Mouse (Mus musculus): ENCODE measurements around the gene Lama1. TPM values are rescaled to one million over a fixed set of nuclear protein-coding genes. Genes with fewer than 3 reads are reported as not detected.
A peak's percentile ranks its signal among the peaks of the same experiment; 100 is the strongest.
"Not testable (repeated sequence)": the region's sequence is repeated elsewhere in the genome, so short reads cannot be mapped to it uniquely, and the experiment has no call there.

Lama1 gene
- polyA plus RNA-seq, 1 experiment from 2014 or later = 4.7 TPM

GRCm38 (mm10) chr17:67779812-67780211 is 82.8 kb downstream of the Lama1 start:
- 0 out of 2 replicates have a peak, but pooled peaks have one; percentile 24 for ATAC-seq
- no peaks in the 10 kb centered on the region for H3K9me3 ChIP-seq (replicated peaks)
- 64% methylated on average over 4 of the region's 4 CpGs for WGBS

GRCm38 (mm10) chr17:67791091-67791490 is 94.0 kb downstream of the Lama1 start:
- Histone ChIP-seq H3K9me3 (replicated peaks) (no peaks in the 10 kb centered on the region), H3K9ac (no peak overlapping the region), H3K4me3 (no peak overlapping the region), H3K4me1 (no peaks in the 10 kb centered on the region), H3K27me3 (no peaks in the 10 kb centered on the region), H3K4me2 (no peak overlapping the region), H3K36me3 (ENCODE audit: poor library complexity, severe bottlenecking) (peaks cover 38% of the 10 kb centered on the region), H3K27ac (no peak overlapping the region)
- ATAC-seq = no peak
- WGBS = 94% methylated on average over 10 of the region's 10 CpGs

More at GRCm38 (mm10) chr17:67779812-67780211, 82.8 kb downstream of the Lama1 start:
- peaks cover 20% of the 10 kb centered on the region for H3K36me3 ChIP-seq (ENCODE audit: poor library complexity, severe bottlenecking)
- H3K27ac ChIP-seq = no peak overlapping the region
- no peaks in the 10 kb centered on the region for H3K4me1 ChIP-seq
- H3K4me3 ChIP-seq = no peak overlapping the region
- no peak overlapping the region for H3K9ac ChIP-seq
- H3K27me3 ChIP-seq = no peaks in the 10 kb centered on the region
- no peak overlapping the region for H3K4me2 ChIP-seq

GRCm38 (mm10) chr17:67809171-67809570 is 112.1 kb downstream of the Lama1 start:
- no peaks in the 10 kb centered on the region for H3K4me1 ChIP-seq
- H3K4me3 ChIP-seq = no peak overlapping the region
- ATAC-seq = no peak
- no peak overlapping the region for H3K4me2 ChIP-seq
- H3K27ac ChIP-seq = no peak overlapping the region
- H3K36me3 ChIP-seq (ENCODE audit: poor library complexity, severe bottlenecking) = peaks cover 50% of the 10 kb centered on the region
- no peaks in the 10 kb centered on the region for H3K9me3 ChIP-seq (replicated peaks)
- WGBS = 90% methylated on average over 16 of the region's 16 CpGs
- H3K9ac ChIP-seq = no peak overlapping the region
- no peaks in the 10 kb centered on the region for H3K27me3 ChIP-seq

GRCm38 (mm10) chr17:67813666-67814065 is 116.6 kb downstream of the Lama1 start:
- no peak for ATAC-seq
- 91% methylated on average over 6 of the region's 6 CpGs for WGBS
- no peak overlapping the region for H3K27ac ChIP-seq
- no peak overlapping the region for H3K9ac ChIP-seq
- no peak overlapping the region for H3K4me3 ChIP-seq
- peaks cover 82% of the 10 kb centered on the region for H3K36me3 ChIP-seq (ENCODE audit: poor library complexity, severe bottlenecking)
- no peaks in the 10 kb centered on the region for H3K4me1 ChIP-seq
- H3K27me3 ChIP-seq = no peaks in the 10 kb centered on the region
- H3K9me3 ChIP-seq (replicated peaks) = no peaks in the 10 kb centered on the region
- no peak overlapping the region for H3K4me2 ChIP-seq

- Histone ChIP-seq H3K9me3 (replicated peaks) (no peaks in the 10 kb centered on the region), H3K27me3 (no peaks in the 10 kb centered on the region), H3K36me3 (ENCODE audit: poor library complexity, severe bottlenecking) (peaks cover 76% of the 10 kb centered on the region), H3K27ac (no peak overlapping the region), H3K4me1 (no peaks in the 10 kb centered on the region), H3K4me3 (no peak overlapping the region), H3K9ac (no peak overlapping the region), H3K4me2 (no peak overlapping the region)
- ATAC-seq = no peak
- 93% methylated on average over 11 of the region's 11 CpGs for WGBS
These were observed 118.7 kb downstream of the Lama1 start for GRCm38 (mm10) chr17:67815720-67816119.

GRCm38 (mm10) chr17:67816916-67817315 is 119.9 kb downstream of the Lama1 start:
- ATAC-seq = no peak

GRCm38 (mm10) chr17:67827431-67827830 is 130.4 kb downstream of the Lama1 start:
- H3K4me2 ChIP-seq = no peak overlapping the region
- no peak overlapping the region for H3K4me3 ChIP-seq
- peaks cover 5% of the 10 kb centered on the region; the same call in 1 of the 2 replicates for H3K9me3 ChIP-seq (replicated peaks)
- H3K27me3 ChIP-seq = no peaks in the 10 kb centered on the region
- no peak for ATAC-seq
- H3K4me1 ChIP-seq = no peaks in the 10 kb centered on the region
- no peak overlapping the region for H3K27ac ChIP-seq
- H3K36me3 ChIP-seq (ENCODE audit: poor library complexity, severe bottlenecking) = 0 out of 2 replicates have a peak, but pooled peaks cover 5% of the 10 kb centered on the region
- no peak overlapping the region for H3K9ac ChIP-seq
- WGBS = 88% methylated on average over 3 of the region's 3 CpGs

More at GRCm38 (mm10) chr17:67816916-67817315, 119.9 kb downstream of the Lama1 start:
- Histone ChIP-seq H3K9me3 (replicated peaks) (no peaks in the 10 kb centered on the region), H3K4me2 (no peak overlapping the region), H3K27ac (no peak overlapping the region), H3K4me1 (no peaks in the 10 kb centered on the region), H3K27me3 (no peaks in the 10 kb centered on the region), H3K9ac (no peak overlapping the region), H3K4me3 (no peak overlapping the region), H3K36me3 (ENCODE audit: poor library complexity, severe bottlenecking) (peaks cover 71% of the 10 kb centered on the region)
- whole genome bisulfite sequencing = 91% methylated on average over 10 of the region's 10 CpGs

GRCm38 (mm10) chr17:67836146-67836895 is 139.3 kb downstream of the Lama1 start:
- no peak overlapping the region for H3K27ac ChIP-seq
- no peaks in the 10 kb centered on the region for H3K27me3 ChIP-seq
- ATAC-seq = no peak
- H3K4me2 ChIP-seq = no peak overlapping the region
- no peak overlapping the region for H3K9ac ChIP-seq
- 96% methylated on average over 20 of the region's 20 CpGs for WGBS
- H3K9me3 ChIP-seq (replicated peaks) = no peaks in the 10 kb centered on the region
- H3K4me3 ChIP-seq = no peak overlapping the region
- no peaks in the 10 kb centered on the region for H3K36me3 ChIP-seq (ENCODE audit: poor library complexity, severe bottlenecking)
- no peaks in the 10 kb centered on the region for H3K4me1 ChIP-seq

GRCm38 (mm10) chr17:67837351-67838090 is 140.5 kb downstream of the Lama1 start:
- H3K27me3 ChIP-seq = no peaks in the 10 kb centered on the region
- H3K9me3 ChIP-seq (replicated peaks) = no peaks in the 10 kb centered on the region
- no peaks in the 10 kb centered on the region for H3K36me3 ChIP-seq (ENCODE audit: poor library complexity, severe bottlenecking)
- no peak overlapping the region for H3K9ac ChIP-seq
- no peak overlapping the region for H3K4me2 ChIP-seq
- no peaks in the 10 kb centered on the region for H3K4me1 ChIP-seq
- 57% methylated on average over 17 of the region's 17 CpGs for WGBS
- no peak overlapping the region for H3K4me3 ChIP-seq
- peak; percentile 83 for ATAC-seq
- no peak overlapping the region for H3K27ac ChIP-seq

GRCm38 (mm10) chr17:67838948-67839347 is 141.9 kb downstream of the Lama1 start:
- Histone ChIP-seq H3K4me1 (no peaks in the 10 kb centered on the region), H3K27me3 (no peaks in the 10 kb centered on the region), H3K36me3 (ENCODE audit: poor library complexity, severe bottlenecking) (no peaks in the 10 kb centered on the region), H3K4me2 (no peak overlapping the region), H3K4me3 (no peak overlapping the region), H3K9me3 (replicated peaks) (no peaks in the 10 kb centered on the region), H3K27ac (no peak overlapping the region), H3K9ac (no peak overlapping the region)
- ATAC-seq = no peak
- WGBS = 89% methylated on average over 13 of the region's 13 CpGs

GRCm38 (mm10) chr17:67841494-67841893 is 144.4 kb downstream of the Lama1 start:
- H3K4me3 ChIP-seq = not testable (repeated sequence)

GRCm38 (mm10) chr17:67861080-67861630 is 164.1 kb downstream of the Lama1 start:
- Histone ChIP-seq H3K9me3 (replicated peaks) (no peaks in the 10 kb centered on the region), H3K36me3 (ENCODE audit: poor library complexity, severe bottlenecking) (no peaks in the 10 kb centered on the region), H3K27me3 (no peaks in the 10 kb centered on the region), H3K4me2 (no peak overlapping the region), H3K27ac (no peak overlapping the region), H3K4me1 (no peaks in the 10 kb centered on the region), H3K4me3 (no peak overlapping the region), H3K9ac (no peak overlapping the region)
- ATAC-seq = no peak
- 76% methylated on average over 10 of the region's 10 CpGs for whole genome bisulfite sequencing

More at GRCm38 (mm10) chr17:67841494-67841893, 144.4 kb downstream of the Lama1 start:
- ATAC-seq; H3K9me3 ChIP-seq (replicated peaks); H3K27me3 ChIP-seq; H3K27ac ChIP-seq; H3K4me2 ChIP-seq; H3K4me1 ChIP-seq; H3K36me3 ChIP-seq (ENCODE audit: poor library complexity, severe bottlenecking); H3K9ac ChIP-seq: not testable (repeated sequence)
- 91% methylated on average over 2 of the region's 2 CpGs for WGBS
